ENCODE assay signal across 11 mouse cellular contexts in genomic region chr2:83722936-83723335, GRCm38 (mm10). TPM values are rescaled to one million over a fixed set of nuclear protein-coding genes. Genes with fewer than 3 reads are reported as not detected.
A peak's percentile ranks its signal among the peaks of the same experiment; 100 is the strongest.
DNase-seq lines count a peak whose midpoint lies in the region; ATAC-seq lines count a peak whose summit lies in the region.
"Had no signal": no experiment of that assay in that cellular context is flagged by ENCODE, and none has a peak within 500 bp of the region (broad histone marks: within the 10 kb centered on the region; RNA-seq: fewer than 3 reads in every experiment).

No protein-coding gene starts in this region.

- H3K9me3 ChIP-seq in hindbrain, embryonic 12.5 days (replicated peaks), result no peaks in the 10 kb centered on the region
- no peaks in the 10 kb centered on the region for H3K9me3 ChIP-seq in hindbrain, embryonic 11.5 days (ENCODE audit: control insufficient read depth, low read length)
- H3K9me3 ChIP-seq in neural tube, embryonic 12.5 days, result no peaks in the 10 kb centered on the region
- H3K9me3 ChIP-seq: intestine, embryonic 15.5 days had no signal

- no peak overlapping the region for H3K4me3 ChIP-seq in hindbrain, embryonic 12.5 days
- no peak overlapping the region for H3K4me3 ChIP-seq in hindbrain, embryonic 11.5 days (ENCODE audit: low read depth, low read length)
- no peak overlapping the region for H3K4me3 ChIP-seq in neural tube, embryonic 12.5 days

- peak overlapping the region; percentile 86; the same call in 1 of the 2 replicates for H3K4me2 ChIP-seq in hindbrain, embryonic 12.5 days (replicated peaks)
- no peak overlapping the region for H3K4me2 ChIP-seq in hindbrain, embryonic 11.5 days (replicated peaks; ENCODE audit: low read depth, low read length)
- peak overlapping the region; percentile 80; the same call in 1 of the 2 replicates for H3K4me2 ChIP-seq in neural tube, embryonic 12.5 days (replicated peaks)

- no peak overlapping the region for H3K9ac ChIP-seq in hindbrain, embryonic 12.5 days
- H3K9ac ChIP-seq in hindbrain, embryonic 11.5 days (ENCODE audit: low read depth, low read length), result no peak overlapping the region
- H3K9ac ChIP-seq in neural tube, embryonic 12.5 days, result no peak overlapping the region

- DNase-seq in hindbrain, embryonic 11.5 days (ENCODE audit: low spot score), result no peak
- DNase-seq in neural tube, embryonic 10.5 days (ENCODE audit: extremely low spot score, low spot score), result no peak
- peak; percentile 69 for DNase-seq in induced T-regulatory cell, adult 2 months (ENCODE audit: low read depth)
- DNase-seq in embryo, embryonic 10 days (ENCODE audit: low spot score), result no peak
- DNase-seq in urinary bladder, postnatal 10 days (ENCODE audit: low spot score), result no peak
- DNase-seq: cerebellum, postnatal 36 days; spleen, adult 18-20 months; thymus, postnatal 25 days had no signal

- H3K36me3 ChIP-seq in hindbrain, embryonic 12.5 days, result no peaks in the 10 kb centered on the region
- no peaks in the 10 kb centered on the region for H3K36me3 ChIP-seq in hindbrain, embryonic 11.5 days (ENCODE audit: control insufficient read depth, insufficient read depth, low read length)
- H3K36me3 ChIP-seq in neural tube, embryonic 12.5 days, result no peaks in the 10 kb centered on the region
- H3K36me3 ChIP-seq: intestine, embryonic 15.5 days had no signal

- no peak overlapping the region for H3K27ac ChIP-seq in hindbrain, embryonic 12.5 days
- H3K27ac ChIP-seq in hindbrain, embryonic 11.5 days (ENCODE audit: low read depth, low read length), result no peak overlapping the region
- H3K27ac ChIP-seq in neural tube, embryonic 12.5 days, result no peak overlapping the region

- H3K4me1 ChIP-seq in hindbrain, embryonic 12.5 days, result peaks cover 10% of the 10 kb centered on the region
- no peaks in the 10 kb centered on the region for H3K4me1 ChIP-seq in hindbrain, embryonic 11.5 days (replicated peaks; ENCODE audit: control insufficient read depth, insufficient read depth, low read length)
- H3K4me1 ChIP-seq in neural tube, embryonic 12.5 days, result peaks cover 14% of the 10 kb centered on the region; the same call in 1 of the 2 replicates

- no peak for ATAC-seq in hindbrain, embryonic 12.5 days (ENCODE audit: low FRiP score)
- no peak for ATAC-seq in hindbrain, embryonic 11.5 days (ENCODE audit: low FRiP score)
- no peak for ATAC-seq in neural tube, embryonic 12.5 days (ENCODE audit: low FRiP score, low read depth)
- ATAC-seq: intestine, embryonic 15.5 days had no signal

- no peaks in the 10 kb centered on the region for H3K27me3 ChIP-seq in hindbrain, embryonic 12.5 days
- H3K27me3 ChIP-seq in hindbrain, embryonic 11.5 days (ENCODE audit: control insufficient read depth, insufficient read depth, low read length), result no peaks in the 10 kb centered on the region
- no peaks in the 10 kb centered on the region for H3K27me3 ChIP-seq in neural tube, embryonic 12.5 days (replicated peaks)
- H3K27me3 ChIP-seq: intestine, embryonic 15.5 days had no signal

RNA-seq across cellular contexts. Expression of gene Itgav, which starts 1.3 kb away (rescaled TPM):
- polyA plus RNA-seq in hindbrain, embryonic 12.5 days (2016; fragmentation: Nextera tagmentation; extraction: Ambion mirVana), result 55.4 and 59.7 TPM in 2 replicates
- polyA plus RNA-seq in hindbrain, embryonic 11.5 days (2014; fragmentation: Nextera tagmentation; extraction: Ambion mirVana), result 40.3 and 42.8 TPM in 2 replicates
- polyA plus RNA-seq in neural tube, embryonic 12.5 days (2016; fragmentation: Nextera tagmentation; extraction: Ambion mirVana), result 46.0 and 47.1 TPM in 2 replicates
